In genomic region chr1:158362292-158363101, GRCm38 (mm10) we compare ENCODE assay signal across 8 mouse cellular contexts. TPM values are rescaled to one million over a fixed set of nuclear protein-coding genes. Genes with fewer than 3 reads are reported as not detected.
A peak's percentile ranks its signal among the peaks of the same experiment; 100 is the strongest.
DNase-seq lines count a peak whose midpoint lies in the region; ATAC-seq and TF ChIP-seq lines count a peak whose summit lies in the region.

No protein-coding gene starts in this region.

- H3K36me3 ChIP-seq in kidney, embryonic 16.5 days (ENCODE audit: insufficient read depth, low read length), result no peaks in the 10 kb centered on the region
- H3K36me3 ChIP-seq in forebrain, embryonic 16.5 days (ENCODE audit: control insufficient read depth, insufficient read depth), result peaks cover 2% of the 10 kb centered on the region; the same call in 1 of the 2 replicates
- H3K36me3 ChIP-seq in limb, embryonic 14.5 days (ENCODE audit: control insufficient read depth, insufficient read depth, low read length), result no peaks in the 10 kb centered on the region

- peak overlapping the region; percentile 67 for H3K4me2 ChIP-seq in kidney, embryonic 16.5 days (replicated peaks; ENCODE audit: low read depth, low read length)
- H3K4me2 ChIP-seq in forebrain, embryonic 16.5 days (ENCODE audit: low read length), result peak overlapping the region; percentile 83
- peak overlapping the region; percentile 65 for H3K4me2 ChIP-seq in limb, embryonic 14.5 days (replicated peaks; ENCODE audit: low read depth, low read length, severe bottlenecking)

- no peak overlapping the region for H3K27ac ChIP-seq in kidney, embryonic 16.5 days (ENCODE audit: low read length)
- peak overlapping the region; percentile 97 for H3K27ac ChIP-seq in forebrain, embryonic 16.5 days (ENCODE audit: low read length)
- H3K27ac ChIP-seq in limb, embryonic 14.5 days (replicated peaks; ENCODE audit: low read depth, low read length), result no peak overlapping the region

- WGBS in kidney, embryonic 16.5 days, result 2% methylated on average over 33 of the region's 37 CpGs
- under 1% methylated on average over 31 of the region's 37 CpGs for WGBS in forebrain, embryonic 16.5 days
- WGBS in limb, embryonic 14.5 days, result 1% methylated on average over 27 of the region's 37 CpGs

- peak; percentile 71 for ATAC-seq in kidney, embryonic 16.5 days (ENCODE audit: low FRiP score, low TSS enrichment)
- ATAC-seq in forebrain, embryonic 16.5 days, result peak; percentile 81
- peak; percentile 57 for ATAC-seq in limb, embryonic 14.5 days (ENCODE audit: low FRiP score, low read depth)

- peaks cover 6% of the 10 kb centered on the region; the same call in 1 of the 2 replicates for H3K4me1 ChIP-seq in kidney, embryonic 16.5 days (ENCODE audit: insufficient read depth, low read length)
- peaks cover 34% of the 10 kb centered on the region for H3K4me1 ChIP-seq in forebrain, embryonic 16.5 days (replicated peaks; ENCODE audit: control insufficient read depth, insufficient read depth, low read length)
- H3K4me1 ChIP-seq in limb, embryonic 14.5 days (ENCODE audit: control insufficient read depth, insufficient read depth, low read length), result 0 out of 2 replicates have a peak, but pooled peaks cover 3% of the 10 kb centered on the region

- peak overlapping the region; percentile 47 for H3K4me3 ChIP-seq in kidney, embryonic 16.5 days (ENCODE audit: low read length)
- peak overlapping the region; percentile 83 for H3K4me3 ChIP-seq in forebrain, embryonic 16.5 days (replicated peaks; ENCODE audit: low read length)
- H3K4me3 ChIP-seq in limb, embryonic 14.5 days (replicated peaks; ENCODE audit: low read length), result peak overlapping the region; percentile 40

- TF ChIP-seq POLR2A in limb, embryonic 14.5 days (IDR thresholded peaks at IDR 0.05; ENCODE audit: borderline replicate concordance, extremely low read depth, insufficient read depth, insufficient read length), result no peak

- H3K9me3 ChIP-seq in kidney, embryonic 16.5 days (ENCODE audit: low read length), result no peaks in the 10 kb centered on the region
- no peaks in the 10 kb centered on the region for H3K9me3 ChIP-seq in forebrain, embryonic 16.5 days (ENCODE audit: control insufficient read depth, low read length)
- H3K9me3 ChIP-seq in limb, embryonic 14.5 days (ENCODE audit: control insufficient read depth, low read length), result no peaks in the 10 kb centered on the region

- DNase-seq in kidney, adult 9 months, result no peak
- peak; percentile 62 to 67 for DNase-seq in cerebellum, adult 18-20 months
- DNase-seq in limb, embryonic 14.5 days (ENCODE audit: low spot score), result no peak
- DNase-seq in right cerebral cortex, postnatal 25 days, result peak; percentile 63
- no peak for DNase-seq in thymus, postnatal 25 days
- DNase-seq in B cell, adult 2 months, result no peak

- peak overlapping the region; percentile 9 for H3K9ac ChIP-seq in kidney, embryonic 16.5 days (replicated peaks; ENCODE audit: low read length)
- H3K9ac ChIP-seq in forebrain, embryonic 16.5 days (replicated peaks; ENCODE audit: low read depth, low read length), result peak overlapping the region; percentile 95
- H3K9ac ChIP-seq in limb, embryonic 14.5 days (ENCODE audit: low read depth, low read length, severe bottlenecking), result peak overlapping the region; percentile 59

- H3K27me3 ChIP-seq in kidney, embryonic 16.5 days (ENCODE audit: insufficient read depth, low read length), result peaks cover 38% of the 10 kb centered on the region
- H3K27me3 ChIP-seq in forebrain, embryonic 16.5 days (replicated peaks; ENCODE audit: control insufficient read depth, insufficient read depth, low read length), result no peaks in the 10 kb centered on the region
- peaks cover 12% of the 10 kb centered on the region for H3K27me3 ChIP-seq in limb, embryonic 14.5 days (ENCODE audit: control insufficient read depth, insufficient read depth, low read length)

RNA-seq across cellular contexts. Expression of gene Astn1, which starts 0.4 kb away (rescaled TPM):
- polyA plus RNA-seq in kidney, embryonic 16.5 days (2015; fragmentation: Nextera tagmentation; extraction: Ambion mirVana), result 0.64 and 1.0 TPM in 2 replicates
- polyA plus RNA-seq in forebrain, embryonic 16.5 days (2015; fragmentation: Nextera tagmentation; extraction: Ambion mirVana), result 37.9 and 42.3 TPM in 2 replicates
- polyA plus RNA-seq in limb, embryonic 14.5 days (2012; rRNA removed), result 3.1 and 3.8 TPM in 2 replicates
- 3.1 and 4.0 TPM in 2 replicates for polyA plus RNA-seq in limb, embryonic 14.5 days (2014; fragmentation: Nextera tagmentation; extraction: Ambion mirVana)

RNA-seq across cellular contexts. Expression of gene Brinp2, which starts 6.4 kb away (rescaled TPM):
- 0.26 and 0.39 TPM in 2 replicates for polyA plus RNA-seq in kidney, embryonic 16.5 days (2015; fragmentation: Nextera tagmentation; extraction: Ambion mirVana)
- polyA plus RNA-seq in forebrain, embryonic 16.5 days (2015; fragmentation: Nextera tagmentation; extraction: Ambion mirVana), result 46.4 and 46.5 TPM in 2 replicates
- polyA plus RNA-seq in limb, embryonic 14.5 days (2012; rRNA removed), result 0.37 and 0.39 TPM in 2 replicates
- polyA plus RNA-seq in limb, embryonic 14.5 days (2014; fragmentation: Nextera tagmentation; extraction: Ambion mirVana), result 0.26 and 0.39 TPM in 2 replicates

Comparison
In these comparisons a context has a peak if more than half of its experiments do, and no peak if none do; other contexts are left out.
1. H3K9ac ChIP-seq: peak in every context shown above with its lines; median percentile 95 in forebrain, embryonic 16.5 days; 59 in limb, embryonic 14.5 days; 9 in kidney, embryonic 16.5 days.
2. DNase-seq: peak in cerebellum, adult 18-20 months (2 of 2) and right cerebral cortex, postnatal 25 days (single experiment); none in kidney, adult 9 months (single experiment), limb, embryonic 14.5 days (single experiment), thymus, postnatal 25 days (single experiment) and B cell, adult 2 months (0 of 2).
3. RNA of gene Brinp2, which starts 6.4 kb away (polyA plus RNA-seq): 46.4 to 46.5 TPM in forebrain, embryonic 16.5 days; 0.26 to 0.39 TPM in limb, embryonic 14.5 days and 0.26 to 0.39 TPM in kidney, embryonic 16.5 days; every median in the first group is over 10 times any median in the second.
4. Peak in every context shown above with its lines, with median percentiles within 50 percentile points of each other: ATAC-seq, H3K4me2 ChIP-seq and H3K4me3 ChIP-seq.